Mouse (Mus musculus) heart, postnatal 0 days (tissue): ENCODE measurements around the gene Gm40193.

Experiments
- CTCF ChIP-seq: IDR thresholded peaks from 2 replicates; pipeline ENCODE4 v1.5.1; 2016; ENCODE audit warnings: antibody characterized with exemption, control low read depth, low read depth
- EP300 ChIP-seq: IDR thresholded peaks from 2 replicates; pipeline ENCODE4 v1.6.1; 2016; ENCODE audit warnings: antibody characterized with exemption, low read depth

DNA sequence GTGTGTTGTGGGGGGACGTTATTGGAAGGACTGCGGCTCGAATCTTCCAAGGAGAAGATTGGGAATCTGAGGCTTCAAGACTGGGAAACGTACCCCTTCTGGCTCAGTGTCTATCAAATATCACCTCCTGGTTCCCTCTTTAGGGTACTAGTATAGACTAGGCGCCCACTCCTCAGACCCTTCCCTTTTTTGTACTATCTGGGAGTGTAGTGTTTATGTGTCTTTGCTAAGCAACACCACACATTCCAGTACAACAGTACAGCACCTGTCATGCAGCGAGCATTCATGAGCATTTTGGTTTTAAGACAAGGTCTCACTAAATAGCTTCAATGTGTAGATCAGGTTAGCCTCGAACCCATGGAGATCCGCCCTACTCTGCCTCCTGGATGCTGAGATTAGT lies 18.8 kb upstream of the Gm40193 start:
- TF ChIP-seq CTCF (no peak), EP300 (no peak)
